Mouse (Mus musculus) heart, adult 2 months (tissue): ENCODE results near the gene Tex45. TPM values are rescaled to one million over a fixed set of nuclear protein-coding genes. Genes with fewer than 3 reads are reported as not detected.

Experiments
- DNase-seq, 2 experiments: peaks; one replicate each; pipeline ENCODE4 v3.0.0; 2021
- H3K27ac ChIP-seq: fragments of 200-600 bp; 2 replicates; pipeline ENCODE4 v1.8.1; 2022
- H3K27me3 ChIP-seq: fragments of 200-500 bp; 2 replicates; pipeline ENCODE4 v1.6.1; 2012; ENCODE audit warnings: mild to moderate bottlenecking, low read length, inconsistent platforms, mixed read lengths; ENCODE audit not compliant: control insufficient read depth, insufficient read depth
- H3K36me3 ChIP-seq: fragments of 200-500 bp; 2 replicates; pipeline ENCODE4 v1.6.1; 2012; ENCODE audit warnings: low read length, inconsistent platforms; ENCODE audit not compliant: control insufficient read depth, insufficient read depth
- H3K4me1 ChIP-seq: fragments of 200-500 bp; 2 replicates; pipeline ENCODE4 v1.6.1; 2011; ENCODE audit warnings: low read length; ENCODE audit not compliant: control insufficient read depth, insufficient read depth
- H3K4me3 ChIP-seq: fragments of 200-600 bp; 2 replicates; pipeline ENCODE4 v1.8.1; 2022
- H3K79me2 ChIP-seq: fragments of 200-500 bp; replicated peaks from 2 replicates; pipeline ENCODE4 v1.6.1; 2012; ENCODE audit warnings: mild to moderate bottlenecking, inconsistent platforms, low read length, moderate library complexity, mixed read lengths; ENCODE audit not compliant: control insufficient read depth, insufficient read depth
- H3K9ac ChIP-seq: fragments of 200-500 bp; 2 replicates; pipeline ENCODE4 v1.6.1; 2012; ENCODE audit warnings: low read depth, mild to moderate bottlenecking, control low read depth, inconsistent platforms, low read length, mixed read lengths
- CTCF ChIP-seq: fragments of 200-600 bp; IDR thresholded peaks from 2 replicates; pipeline ENCODE4 v1.8.1; 2022; ENCODE audit warnings: antibody characterized with exemption, mild to moderate bottlenecking, moderate library complexity
- EP300 ChIP-seq: fragments of 200-500 bp; IDR thresholded peaks from 2 replicates; pipeline ENCODE4 v1.6.1; 2011; ENCODE audit warnings: low read depth, low read length, control low read depth; ENCODE audit not compliant: insufficient read depth
- POLR2A ChIP-seq: fragments of 200-500 bp; IDR thresholded peaks from 2 replicates; pipeline ENCODE4 v1.6.1; 2011; ENCODE audit warnings: mild to moderate bottlenecking, low read depth, low read length, control low read depth; ENCODE audit not compliant: insufficient read depth
- WGBS: fragments of 180-500 bp; shearing (Covaris S2); methylation state at CpG from one replicate; pipeline ENCODE4 v1.1.7; 2018; 5-methylcytosine and 5-hydroxymethylcytosine counted together
- intact Hi-C: fragments of 180-260 bp; cut with DNase I; formaldehyde crosslinking; loops from one replicate; pipeline ENCODE4 v1.15.1; 2025
- polyA plus RNA-seq: library from polyadenylated mRNA; depleted of rRNA; stranded (reverse); fragments of >200 nt; gene quantifications from 2 replicates; pipeline ENCODE4 v1.2.3, GENCODE M21; 2012
- total RNA-seq, 2 experiments: library from RNA; stranded (reverse); gene quantifications; 2 replicates each; pipeline ENCODE4 v1.2.3; 2021

The Tex45 gene
- total and polyA plus RNA-seq, 3 experiments = 0.14 TPM; not detected in 2

DNA sequence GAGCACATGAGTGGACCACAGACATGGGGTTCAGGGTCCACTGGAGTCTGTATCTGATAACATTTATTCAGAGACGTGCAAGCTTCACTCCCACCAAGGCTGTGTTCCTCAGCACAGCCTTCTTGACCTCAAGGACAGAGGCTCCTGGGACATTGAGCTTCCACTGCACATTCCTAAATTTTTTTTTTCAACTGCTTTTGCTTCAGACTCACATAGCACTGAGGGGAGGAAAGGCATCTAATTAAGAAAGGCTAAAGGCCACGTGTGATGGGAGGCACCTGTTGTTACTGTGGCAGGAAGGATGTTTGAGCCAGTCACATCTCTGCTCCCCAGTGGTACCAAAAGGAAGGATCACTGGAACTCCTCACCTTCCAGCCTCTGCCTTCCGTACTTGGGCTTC, 39.5 kb upstream of the Tex45 start:
- Histone ChIP-seq H3K4me3 (no peak overlapping the region), H3K4me1 (peaks cover 3% of the 10 kb centered on the region), H3K79me2 (no peaks in the 10 kb centered on the region), H3K36me3 (peaks cover 2% of the 10 kb centered on the region), H3K9ac (no peak overlapping the region), H3K27me3 (no peaks in the 10 kb centered on the region), H3K27ac (no peak overlapping the region)
- intact Hi-C loops = no loop called here
- no peak for DNase-seq
- TF ChIP-seq EP300 (no peak), POLR2A (no peak), CTCF (no peak)
- 60% methylated on average over 3 of the region's 3 CpGs for WGBS

DNA sequence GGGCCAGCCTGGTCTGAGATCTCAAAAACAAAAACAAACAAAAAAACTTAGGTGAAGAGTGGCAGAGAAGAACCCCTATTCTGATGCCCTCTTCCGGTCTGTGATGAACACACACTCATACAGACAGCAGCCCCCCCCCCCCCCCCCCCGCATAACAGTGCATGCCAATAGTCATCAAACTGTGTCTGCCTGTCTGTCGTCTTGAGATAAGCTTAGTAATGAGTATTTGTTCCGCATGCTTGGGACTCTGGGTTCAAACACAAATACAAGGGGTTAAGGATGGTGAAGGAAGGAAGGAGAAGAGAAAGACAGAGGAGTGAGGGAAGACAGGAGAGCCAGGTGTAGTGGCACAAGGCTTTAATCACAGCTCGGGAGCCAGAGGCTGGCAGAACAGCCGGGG, 34.2 kb upstream of the Tex45 start:
- H3K4me3 ChIP-seq = no peak overlapping the region
- TF ChIP-seq EP300 = no peak
- no peak for TF ChIP-seq POLR2A
- TF ChIP-seq CTCF = no peak
- H3K36me3 ChIP-seq = no peaks in the 10 kb centered on the region
- intact Hi-C loops = no loop called here
- no peak for DNase-seq
- H3K9ac ChIP-seq = no peak overlapping the region
- 83% methylated on average over 6 of the region's 6 CpGs for WGBS
- no peak overlapping the region for H3K27ac ChIP-seq
- H3K79me2 ChIP-seq = no peaks in the 10 kb centered on the region
- H3K4me1 ChIP-seq = no peaks in the 10 kb centered on the region
- no peaks in the 10 kb centered on the region for H3K27me3 ChIP-seq

DNA sequence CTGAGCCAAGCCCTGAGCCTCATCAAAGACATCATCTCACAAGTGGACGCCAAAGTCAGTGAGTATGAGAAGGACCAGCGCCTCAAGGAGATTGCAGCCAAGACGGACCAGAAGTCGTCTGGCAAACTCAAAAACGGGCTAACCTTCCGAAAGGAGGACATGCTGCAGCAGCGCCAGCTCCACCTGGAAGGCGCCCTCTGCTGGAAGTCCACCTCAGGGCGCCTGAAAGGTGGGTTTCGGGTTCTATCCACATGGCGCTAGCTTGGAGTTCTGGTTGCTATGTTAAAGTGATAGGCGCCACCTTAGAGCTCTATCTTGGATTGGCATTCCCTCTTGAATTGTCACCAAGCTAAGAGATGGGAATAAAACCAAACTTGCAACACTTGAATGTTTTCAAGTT, 31.2 kb upstream of the Tex45 start:
- H3K4me3 ChIP-seq = no peak overlapping the region
- no peak overlapping the region for H3K9ac ChIP-seq
- peak; percentile 67 for TF ChIP-seq CTCF
- no peak for TF ChIP-seq EP300
- no peak for TF ChIP-seq POLR2A
- no peaks in the 10 kb centered on the region for H3K36me3 ChIP-seq
- no peak for DNase-seq
- 83% methylated on average over 12 of the region's 12 CpGs for WGBS
- no peaks in the 10 kb centered on the region for H3K79me2 ChIP-seq
- H3K4me1 ChIP-seq = no peaks in the 10 kb centered on the region
- intact Hi-C loops = no loop called here
- H3K27me3 ChIP-seq = no peaks in the 10 kb centered on the region
- no peak overlapping the region for H3K27ac ChIP-seq

DNA sequence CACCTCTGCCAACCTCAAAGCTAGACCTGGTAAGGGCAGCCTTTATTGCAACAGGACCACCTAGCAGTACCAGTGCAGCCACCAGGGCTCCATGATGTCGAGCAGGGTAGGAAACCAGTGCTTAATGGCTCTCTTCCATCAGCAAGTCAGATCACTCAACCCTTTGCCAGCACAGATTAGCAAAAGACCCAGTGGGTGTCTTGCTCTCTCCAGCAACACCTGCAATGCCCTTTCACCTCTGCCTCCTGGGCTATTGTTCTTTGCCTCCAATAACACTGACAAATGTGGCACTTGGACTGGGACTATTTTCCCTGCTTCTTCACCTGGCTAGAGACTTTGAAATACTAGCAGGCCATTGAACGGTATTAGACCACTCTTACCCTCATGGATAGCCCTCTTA, 21.4 kb upstream of the Tex45 start:
- DNase-seq = no peak
- Histone ChIP-seq H3K79me2 (no peaks in the 10 kb centered on the region), H3K4me1 (no peaks in the 10 kb centered on the region), H3K36me3 (no peaks in the 10 kb centered on the region), H3K4me3 (no peak overlapping the region), H3K27me3 (no peaks in the 10 kb centered on the region), H3K27ac (no peak overlapping the region), H3K9ac (no peak overlapping the region)
- TF ChIP-seq CTCF = no peak
- TF ChIP-seq POLR2A = no peak
- no peak for TF ChIP-seq EP300
- intact Hi-C loops = no loop called here
- 95% methylated on average over 2 of the region's 2 CpGs for WGBS

DNA sequence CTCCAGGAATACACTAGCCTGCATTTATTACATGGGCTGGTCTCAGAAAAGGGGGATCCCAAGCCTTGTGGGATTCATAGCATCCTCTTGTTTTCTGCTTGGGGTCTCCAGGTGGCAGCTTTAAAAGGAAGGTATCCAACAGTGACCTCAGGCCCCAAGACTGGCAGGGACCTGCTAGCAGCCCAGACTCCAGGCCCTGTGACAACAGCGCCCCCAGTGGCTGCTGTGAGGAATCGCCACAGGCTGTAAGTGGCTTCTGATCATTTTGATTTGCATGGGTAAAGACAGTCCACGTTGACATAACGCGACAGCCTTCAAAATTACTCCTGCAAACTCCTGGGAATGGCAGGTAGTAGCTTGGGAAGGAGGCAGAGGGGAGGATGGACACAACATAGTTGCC, 20.0 kb upstream of the Tex45 start:
- Histone ChIP-seq H3K9ac (no peak overlapping the region), H3K36me3 (no peaks in the 10 kb centered on the region), H3K27ac (no peak overlapping the region), H3K27me3 (no peaks in the 10 kb centered on the region), H3K4me3 (no peak overlapping the region), H3K4me1 (no peaks in the 10 kb centered on the region), H3K79me2 (no peaks in the 10 kb centered on the region)
- WGBS = 36% methylated on average over 5 of the region's 5 CpGs
- DNase-seq = peak; percentile 52 to 69
- intact Hi-C loops = loop anchor here (1.0 kb wide), 1 partner anchor 92 kb away; no protein-coding TSS in a partner anchor
- TF ChIP-seq CTCF = peak; percentile 99
- no peak for TF ChIP-seq EP300

DNA sequence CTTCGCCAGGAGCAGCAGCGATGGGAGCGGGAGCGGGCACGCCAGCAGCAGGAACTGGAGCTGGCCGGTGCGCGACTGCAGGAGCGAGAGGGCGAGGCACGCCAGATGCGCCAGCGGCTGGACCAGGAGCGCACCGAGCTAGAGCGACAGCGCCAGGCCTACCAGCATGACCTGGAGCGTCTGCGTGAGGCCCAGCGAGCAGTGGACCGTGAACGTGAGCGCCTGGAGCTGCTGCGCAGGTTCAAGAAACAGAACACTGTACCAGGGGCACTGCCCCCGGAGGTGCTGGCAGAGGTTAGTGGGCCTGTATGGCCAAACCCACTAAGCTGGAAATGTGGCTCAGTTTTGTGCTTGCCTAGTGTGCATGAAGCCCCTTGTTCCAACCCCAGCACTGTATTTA, 18.7 kb upstream of the Tex45 start:
- DNase-seq = no peak
- Histone ChIP-seq H3K4me1 (no peaks in the 10 kb centered on the region), H3K36me3 (no peaks in the 10 kb centered on the region), H3K4me3 (no peak overlapping the region), H3K79me2 (no peaks in the 10 kb centered on the region), H3K27ac (no peak overlapping the region), H3K27me3 (no peaks in the 10 kb centered on the region), H3K9ac (no peak overlapping the region)
- intact Hi-C loops = no loop called here
- WGBS = 97% methylated on average over 25 of the region's 25 CpGs
- TF ChIP-seq EP300 (no peak), CTCF (no peak), POLR2A (no peak)
